Mouse (Mus musculus) gastrocnemius, adult 8-10 months (tissue): ENCODE measurements around the gene Gm13057. TPM values are rescaled to one million over a fixed set of nuclear protein-coding genes. Genes with fewer than 3 reads are reported as not detected.
"Not testable (repeated sequence)": the region's sequence is repeated elsewhere in the genome, so short reads cannot be mapped to it uniquely, and the experiment has no call there.

Source experiments
- DNase-seq, 2 experiments: peaks; one replicate each; pipeline ENCODE4 v3.0.0; 2022; ENCODE audit warnings: low spot score in 2 of 2
- total RNA-seq, 4 experiments: library from RNA; stranded (reverse); gene quantifications; 2 replicates each; pipeline ENCODE4 v1.2.4; 2022

Gene Gm13057
- not detected for total RNA-seq

GRCm38 (mm10) chr4:143551400-143551799 lies at the start of gene Gm13057, which contains the start of gene BC080695:
Gene Gm13057 (plus strand): TSS chr4:143551709.
Gene BC080695 (plus strand): TSS chr4:143551700.
- not testable (repeated sequence) for DNase-seq

GRCm38 (mm10) chr4:143511043-143511442 lies 40.5 kb upstream of the Gm13057 start, which contains the start of gene Gm13043:
Gene Gm13043 (plus strand): TSS chr4:143511343.
- DNase-seq, result no peak

GRCm38 (mm10) chr4:143535654-143536053 lies 15.9 kb upstream of the Gm13057 start, which contains the start of gene Gm13040:
Gene Gm13040 (plus strand): TSS chr4:143535954.
- not testable (repeated sequence) for DNase-seq

Other genes starting within 250 kb of the Gm13057 start
- gene Lrrc38, start 202.0 kb upstream of the Gm13057 start, total RNA-seq, result 10 to 100 TPM; 19.6 to 40.5 (median 28.9) TPM
- not detected for gene Pramel1, start 157.3 kb upstream of the Gm13057 start, total RNA-seq
- gene Pramef8, start 139.3 kb upstream of the Gm13057 start, total RNA-seq, result 1 to 10 TPM; 6.2 to 9.2 (median 7.4) TPM
- not detected for gene Oog4, start 101.4 kb upstream of the Gm13057 start, total RNA-seq
- not detected for gene Gm13043, start 40.4 kb upstream of the Gm13057 start, total RNA-seq
- not detected for gene Gm13040, start 15.8 kb upstream of the Gm13057 start, total RNA-seq
- not detected for gene BC080695, start within 50 bp of the Gm13057 start, total RNA-seq
- gene Gm13083, start 63.3 kb downstream of the Gm13057 start, total RNA-seq, result not detected
- gene Gm13088, start 105.5 kb downstream of the Gm13057 start, total RNA-seq, result not detected
- gene Gm13089, start 151.0 kb downstream of the Gm13057 start, total RNA-seq, result not detected
- not detected for gene Gm13078, start 167.7 kb downstream of the Gm13057 start, total RNA-seq
- gene Gm13023, start 237.6 kb downstream of the Gm13057 start, total RNA-seq, result not detected